Mouse (Mus musculus) frontal cortex, postnatal 25 days (tissue): ENCODE measurements at regions not wholly inside any gene's neighbourhood (a gene's known extent, or its start where the extent isn't known, plus 50 kb on each side); places are given as distances from the start of the nearest gene placed in this dataset.
"Not testable (repeated sequence)": the region's sequence is repeated elsewhere in the genome, so short reads cannot be mapped to it uniquely, and the experiment has no call there.

Experiments
- DNase-seq, 2 experiments: peaks; one replicate each; pipeline ENCODE4 v3.0.0; 2022; ENCODE audit warnings: low spot score in 2 of 2

GRCm38 (mm10) chr14:53800508-53801136 is 453.3 kb downstream of the Dad1 start:
- no peak for DNase-seq

GRCm38 (mm10) chr14:53795160-53795559 is 458.7 kb downstream of the Dad1 start:
- not testable (repeated sequence) for DNase-seq

- DNase-seq = no peak
Observed at GRCm38 (mm10) chr14:53794527-53794926, 459.4 kb downstream of the Dad1 start.

- DNase-seq = not testable (repeated sequence)
Observed at GRCm38 (mm10) chr14:53792432-53792831, 461.5 kb downstream of the Dad1 start.

GRCm38 (mm10) chr14:53785547-53785946 is 468.4 kb downstream of the Dad1 start:
- not testable (repeated sequence) for DNase-seq

GRCm38 (mm10) chr14:53777375-53777774 is 476.5 kb downstream of the Dad1 start:
- no peak for DNase-seq

GRCm38 (mm10) chr14:53776717-53777116 is 477.2 kb downstream of the Dad1 start:
- DNase-seq = peak; percentile 37 to 41

- not testable (repeated sequence) for DNase-seq
Observed at GRCm38 (mm10) chr14:53766501-53766900, 487.4 kb downstream of the Dad1 start.

GRCm38 (mm10) chr14:53765918-53766317 is 488.0 kb downstream of the Dad1 start:
- not testable (repeated sequence) for DNase-seq

- DNase-seq = not testable (repeated sequence)
Observed at GRCm38 (mm10) chr14:53760578-53760977, 493.3 kb downstream of the Dad1 start.

- DNase-seq = not testable (repeated sequence)
Observed at GRCm38 (mm10) chr14:53757782-53758181, 496.1 kb downstream of the Dad1 start.

- not testable (repeated sequence) for DNase-seq
Observed at GRCm38 (mm10) chr14:53757095-53757494, 496.8 kb downstream of the Dad1 start.

- no peak for DNase-seq
Observed at GRCm38 (mm10) chr14:53750703-53751441, 503.0 kb downstream of the Dad1 start.

- DNase-seq = not testable (repeated sequence)
Observed at GRCm38 (mm10) chr14:53743552-53743951, 510.4 kb downstream of the Dad1 start.

- DNase-seq = not testable (repeated sequence)
Observed at GRCm38 (mm10) chr14:53742864-53743263, 511.0 kb downstream of the Dad1 start.

- DNase-seq = peak; percentile 12 to 29
Observed at GRCm38 (mm10) chr14:53741246-53741645, 512.7 kb downstream of the Dad1 start.

GRCm38 (mm10) chr14:53737962-53738361 is 515.9 kb downstream of the Dad1 start:
- DNase-seq = not testable (repeated sequence)

GRCm38 (mm10) chr14:53736274-53736673 is 517.6 kb downstream of the Dad1 start:
- DNase-seq = not testable (repeated sequence)

GRCm38 (mm10) chr14:53731600-53731999 is 522.3 kb downstream of the Dad1 start:
- DNase-seq = not testable (repeated sequence)

GRCm38 (mm10) chr14:53729877-53730276 is 524.0 kb downstream of the Dad1 start:
- DNase-seq = not testable (repeated sequence)

- not testable (repeated sequence) for DNase-seq
Observed at GRCm38 (mm10) chr14:53729149-53729548, 524.8 kb downstream of the Dad1 start.

- not testable (repeated sequence) for DNase-seq
Observed at GRCm38 (mm10) chr14:53726914-53727313, 527.0 kb downstream of the Dad1 start.

GRCm38 (mm10) chr14:53723611-53724010 is 530.3 kb downstream of the Dad1 start:
- not testable (repeated sequence) for DNase-seq
